Mouse (Mus musculus) kidney, adult 2 months (tissue): ENCODE data around the gene Lima1.

Source experiments
- CTCF ChIP-seq: fragments of 200-500 bp; conservative IDR thresholded peaks from 2 replicates; pipeline ENCODE4 v1.5.1; 2011; ENCODE audit warnings: low read depth, mild to moderate bottlenecking, control low read depth, low read length, moderate library complexity, mixed read lengths; ENCODE audit not compliant: insufficient read depth, insufficient read length
- POLR2A ChIP-seq: fragments of 200-500 bp; IDR thresholded peaks from one replicate; pipeline ENCODE4 v1.6.1; 2011; ENCODE audit warnings: low read depth, low read length, control low read depth

DNA sequence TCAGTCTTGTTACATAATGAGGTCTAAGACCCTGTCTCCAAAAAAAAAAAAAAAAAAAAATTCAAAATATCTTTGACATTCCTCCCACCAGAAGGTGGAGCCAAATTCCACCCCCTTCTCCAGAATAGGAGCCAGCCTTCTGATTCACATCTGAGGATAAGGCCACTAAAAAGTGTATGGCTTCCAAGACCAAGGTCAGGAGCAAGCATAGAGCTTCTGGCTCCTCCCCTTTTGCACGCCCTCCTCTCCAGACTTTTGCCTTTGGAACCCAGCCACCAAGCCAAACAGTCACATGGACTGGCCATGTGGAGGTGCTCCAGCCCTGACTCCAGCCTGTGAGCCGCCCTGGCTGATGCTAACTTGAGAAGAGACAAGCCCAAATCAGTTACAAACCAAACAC lies 35.3 kb downstream of the Lima1 start:
- TF ChIP-seq CTCF (peak; percentile 33), POLR2A (no peak)
